Mouse (Mus musculus): ENCODE results near the gene Selenos. TPM values are rescaled to one million over a fixed set of nuclear protein-coding genes. Genes with fewer than 3 reads are reported as not detected.

Gene Selenos
- polyA plus RNA-seq, 1 experiment, result 50.9 TPM

- Histone ChIP-seq H3K36me3 (ENCODE audit: control insufficient read depth, insufficient read depth) (no peaks in the 10 kb centered on the region), H3K79me2 (ENCODE audit: control insufficient read depth, insufficient read depth) (peaks cover 65% of the 10 kb centered on the region), H3K4me2 (ENCODE audit: low read depth) (peak overlapping the region; percentile 60), H3K27me3 (ENCODE audit: control insufficient read depth, insufficient read depth, insufficient read length) (no peaks in the 10 kb centered on the region), H3ac (ENCODE audit: control insufficient read depth, insufficient read length) (peak overlapping the region; percentile 99), H3K4me3 (peak overlapping the region; percentile 46)
- TF ChIP-seq MAX (IDR thresholded peaks at IDR 0.05; ENCODE audit: low read depth) (no peak), TCF12 (IDR thresholded peaks at IDR 0.05; ENCODE audit: insufficient read depth, poor library complexity, severe bottlenecking) (no peak), REST (IDR thresholded peaks at IDR 0.05; ENCODE audit: insufficient read depth, insufficient read length) (no peak), E2F4 (IDR thresholded peaks at IDR 0.05; ENCODE audit: insufficient read depth) (no peak), CEBPB (IDR thresholded peaks at IDR 0.05; ENCODE audit: insufficient read depth, poor library complexity, severe bottlenecking) (no peak), TCF3 (IDR thresholded peaks at IDR 0.05; ENCODE audit: insufficient read length, low read depth) (no peak), USF1 (IDR thresholded peaks at IDR 0.05; ENCODE audit: low read depth) (no peak), MYOD1 (IDR thresholded peaks at IDR 0.05; ENCODE audit: control insufficient read depth in 1 of 3, insufficient read length in 2 of 3, low read depth in 2 of 3) (no peak)
Measured at GRCm38 (mm10) chr7:66111211-66111610, 31.8 kb downstream of the Selenos start.

GRCm38 (mm10) chr7:66113561-66113960, 34.1 kb downstream of the Selenos start:
- peak overlapping the region; percentile 21 for H3K4me2 ChIP-seq (ENCODE audit: low read depth)
- no peak overlapping the region for H3K4me3 ChIP-seq
- H3K27me3 ChIP-seq (ENCODE audit: control insufficient read depth, insufficient read depth, insufficient read length), result no peaks in the 10 kb centered on the region
- H3ac ChIP-seq (ENCODE audit: control insufficient read depth, insufficient read length), result no peak overlapping the region
- no peaks in the 10 kb centered on the region for H3K36me3 ChIP-seq (ENCODE audit: control insufficient read depth, insufficient read depth)
- peaks cover 88% of the 10 kb centered on the region for H3K79me2 ChIP-seq (ENCODE audit: control insufficient read depth, insufficient read depth)
- no peak for TF ChIP-seq POLR2A (IDR thresholded peaks at IDR 0.05; ENCODE audit: insufficient read length, low read depth)

GRCm38 (mm10) chr7:66115821-66116343, 36.4 kb downstream of the Selenos start:
- Histone ChIP-seq H3K4me2 (ENCODE audit: low read depth) (no peak overlapping the region), H3K27me3 (ENCODE audit: control insufficient read depth, insufficient read depth, insufficient read length) (no peaks in the 10 kb centered on the region), H3K4me3 (no peak overlapping the region), H3K79me2 (ENCODE audit: control insufficient read depth, insufficient read depth) (peaks cover 98% of the 10 kb centered on the region), H3K36me3 (ENCODE audit: control insufficient read depth, insufficient read depth) (no peaks in the 10 kb centered on the region), H3ac (ENCODE audit: control insufficient read depth, insufficient read length) (no peak overlapping the region)
- no peak for TF ChIP-seq REST (IDR thresholded peaks at IDR 0.05; ENCODE audit: insufficient read depth, insufficient read length)
- no peak for TF ChIP-seq MYOG (IDR thresholded peaks at IDR 0.05; ENCODE audit: control insufficient read depth in 1 of 3, insufficient read depth in 1 of 3, insufficient read length in 2 of 3, low read depth in 2 of 3)
- no peak for TF ChIP-seq CEBPB (IDR thresholded peaks at IDR 0.05; ENCODE audit: insufficient read depth, poor library complexity, severe bottlenecking)
- TF ChIP-seq MAX (IDR thresholded peaks at IDR 0.05; ENCODE audit: low read depth), result no peak
- TF ChIP-seq POLR2A (IDR thresholded peaks at IDR 0.05; ENCODE audit: insufficient read length, low read depth), result no peak
- no peak for TF ChIP-seq SRF (IDR thresholded peaks at IDR 0.05; ENCODE audit: control insufficient read depth, insufficient read length, low read depth)
- TF ChIP-seq POLR2AphosphoS2 (IDR thresholded peaks at IDR 0.05; ENCODE audit: insufficient read length, low read depth), result no peak
- TF ChIP-seq MYOD1 (IDR thresholded peaks at IDR 0.05; ENCODE audit: control insufficient read depth in 1 of 3, insufficient read length in 2 of 3, low read depth in 2 of 3), result no peak
- no peak for TF ChIP-seq TCF12 (IDR thresholded peaks at IDR 0.05; ENCODE audit: insufficient read depth, poor library complexity, severe bottlenecking)
- TF ChIP-seq TCF3 (IDR thresholded peaks at IDR 0.05; ENCODE audit: insufficient read length, low read depth), result no peak
- no peak for TF ChIP-seq USF1 (IDR thresholded peaks at IDR 0.05; ENCODE audit: low read depth)
- TF ChIP-seq E2F4 (IDR thresholded peaks at IDR 0.05; ENCODE audit: insufficient read depth), result no peak

GRCm38 (mm10) chr7:66116906-66117482, 37.5 kb downstream of the Selenos start:
- H3K4me3 ChIP-seq, result no peak overlapping the region
- no peaks in the 10 kb centered on the region for H3K27me3 ChIP-seq (ENCODE audit: control insufficient read depth, insufficient read depth, insufficient read length)
- TF ChIP-seq USF1 (IDR thresholded peaks at IDR 0.05; ENCODE audit: low read depth) (no peak), MYOD1 (IDR thresholded peaks at IDR 0.05; ENCODE audit: control insufficient read depth in 1 of 3, insufficient read length in 2 of 3, low read depth in 2 of 3) (peak in 2 of 3 experiments; percentile 5 to 68), MYOG (IDR thresholded peaks at IDR 0.05; ENCODE audit: control insufficient read depth in 1 of 3, insufficient read depth in 1 of 3, insufficient read length in 2 of 3, low read depth in 2 of 3) (peak in 2 of 3 experiments; percentile 42 to 57)
- peak overlapping the region; percentile 30 for H3K4me2 ChIP-seq (ENCODE audit: low read depth)
- H3K36me3 ChIP-seq (ENCODE audit: control insufficient read depth, insufficient read depth), result no peaks in the 10 kb centered on the region
- H3ac ChIP-seq (ENCODE audit: control insufficient read depth, insufficient read length), result no peak overlapping the region
- peaks cover 98% of the 10 kb centered on the region for H3K79me2 ChIP-seq (ENCODE audit: control insufficient read depth, insufficient read depth)

GRCm38 (mm10) chr7:66118046-66118445, 38.6 kb downstream of the Selenos start:
- Histone ChIP-seq H3ac (ENCODE audit: control insufficient read depth, insufficient read length) (no peak overlapping the region), H3K4me3 (no peak overlapping the region), H3K27me3 (ENCODE audit: control insufficient read depth, insufficient read depth, insufficient read length) (no peaks in the 10 kb centered on the region), H3K36me3 (ENCODE audit: control insufficient read depth, insufficient read depth) (no peaks in the 10 kb centered on the region), H3K79me2 (ENCODE audit: control insufficient read depth, insufficient read depth) (peaks cover 98% of the 10 kb centered on the region), H3K4me2 (ENCODE audit: low read depth) (peak overlapping the region; percentile 30)
- TF ChIP-seq POLR2AphosphoS2 (IDR thresholded peaks at IDR 0.05; ENCODE audit: insufficient read length, low read depth) (no peak), CEBPB (IDR thresholded peaks at IDR 0.05; ENCODE audit: insufficient read depth, poor library complexity, severe bottlenecking) (no peak), MYOG (IDR thresholded peaks at IDR 0.05; ENCODE audit: control insufficient read depth in 1 of 3, insufficient read depth in 1 of 3, insufficient read length in 2 of 3, low read depth in 2 of 3) (no peak), POLR2A (IDR thresholded peaks at IDR 0.05; ENCODE audit: insufficient read length, low read depth) (no peak), SRF (IDR thresholded peaks at IDR 0.05; ENCODE audit: control insufficient read depth, insufficient read length, low read depth) (no peak), TCF12 (IDR thresholded peaks at IDR 0.05; ENCODE audit: insufficient read depth, poor library complexity, severe bottlenecking) (no peak), MAX (IDR thresholded peaks at IDR 0.05; ENCODE audit: low read depth) (no peak), MYOD1 (IDR thresholded peaks at IDR 0.05; ENCODE audit: control insufficient read depth in 1 of 3, insufficient read length in 2 of 3, low read depth in 2 of 3) (no peak)
